Mouse (Mus musculus) spleen, adult 12 weeks (tissue): ENCODE results near the gene Cox4i2.

Experiments used
- DNase-seq: peaks from one replicate; pipeline ENCODE4 v3.0.0; 2022; ENCODE audit warnings: low spot score

Cox4i2 gene

GRCm38 (mm10) chr2:152753944-152754711 lies at the start of gene Cox4i2:
TSS of gene Cox4i2 (plus strand) at chr2:152754173.
- no peak for DNase-seq

- no peak for DNase-seq
Measured at GRCm38 (mm10) chr2:152704256-152704605, 49.7 kb upstream of the Cox4i2 start.

DNA sequence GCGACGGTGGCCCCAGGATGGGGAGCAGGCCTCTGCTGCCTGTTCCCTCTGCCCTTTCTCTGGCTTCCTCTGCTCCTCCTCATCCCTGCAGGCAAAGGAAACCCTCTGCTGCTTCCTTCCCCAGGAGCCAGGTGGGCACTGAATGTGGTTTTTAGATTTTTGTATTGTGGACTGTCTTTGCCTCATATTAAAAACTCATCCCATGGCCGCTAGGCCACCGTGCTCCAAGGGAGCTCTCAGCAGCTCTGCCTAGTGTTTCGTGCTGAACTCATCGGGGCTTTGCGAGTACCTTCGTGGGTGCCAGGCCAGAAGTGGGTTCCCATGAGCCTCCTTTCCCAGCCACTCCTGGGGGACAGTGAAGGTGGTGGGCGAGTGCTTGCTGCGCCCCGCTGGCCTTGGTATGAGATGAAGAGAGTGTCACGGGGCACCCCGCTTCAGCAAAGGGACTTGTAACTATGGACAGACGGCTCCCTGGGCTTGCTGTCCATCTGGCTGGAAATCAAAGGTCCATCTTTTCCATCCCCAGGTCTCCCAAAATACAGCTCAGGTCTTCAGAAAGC lies 49.1 kb upstream of the Cox4i2 start:
- DNase-seq, result no peak

DNA sequence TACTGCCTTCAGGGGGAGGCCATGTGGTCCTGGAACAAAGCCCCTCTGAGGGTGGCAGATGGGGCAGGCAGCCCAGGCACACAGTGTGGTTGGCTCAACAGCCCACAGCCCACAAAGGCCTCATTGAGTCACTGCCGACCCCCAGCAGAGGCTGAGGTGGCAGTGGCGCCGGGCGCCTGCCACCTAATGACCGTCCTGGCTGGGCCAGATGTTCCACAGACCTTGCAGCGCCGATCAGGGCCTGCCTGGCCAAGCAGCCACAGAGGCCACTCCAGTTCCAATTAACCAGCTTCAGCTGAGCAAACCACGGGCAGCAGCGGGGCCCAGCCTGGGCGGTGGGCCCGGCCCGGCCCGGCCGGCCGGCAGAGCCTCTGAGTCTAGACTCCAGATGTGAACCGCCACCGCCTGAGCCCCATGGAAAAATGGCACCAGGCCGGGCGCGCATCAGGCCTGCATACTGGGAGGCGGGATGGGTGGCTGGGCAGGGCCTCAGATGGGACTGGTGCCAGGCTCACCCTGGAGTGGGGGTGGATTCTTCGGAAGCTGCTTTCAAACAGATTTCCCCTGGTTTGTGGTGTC lies 47.9 kb upstream of the Cox4i2 start:
- no peak for DNase-seq

DNA sequence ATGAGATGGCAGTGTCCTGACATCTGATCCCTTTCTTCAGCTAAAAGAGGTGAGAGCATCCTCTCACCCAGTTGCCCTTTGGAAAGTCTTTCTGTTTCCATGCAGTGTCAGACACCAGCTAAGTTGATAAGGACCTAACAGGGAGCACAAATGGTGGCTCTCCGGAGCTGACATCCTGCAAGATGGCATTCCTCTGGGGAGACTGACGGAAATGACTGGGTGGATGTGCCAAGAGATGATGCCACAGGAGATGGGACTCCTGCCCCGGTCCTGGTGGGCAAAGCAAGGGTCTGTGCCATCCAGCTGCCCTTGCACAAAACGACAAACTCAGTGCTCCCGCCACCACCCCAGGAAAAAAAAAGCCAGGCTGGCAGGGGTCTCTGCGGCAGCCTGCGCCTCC lies 46.8 kb upstream of the Cox4i2 start:
- no peak for DNase-seq

DNA sequence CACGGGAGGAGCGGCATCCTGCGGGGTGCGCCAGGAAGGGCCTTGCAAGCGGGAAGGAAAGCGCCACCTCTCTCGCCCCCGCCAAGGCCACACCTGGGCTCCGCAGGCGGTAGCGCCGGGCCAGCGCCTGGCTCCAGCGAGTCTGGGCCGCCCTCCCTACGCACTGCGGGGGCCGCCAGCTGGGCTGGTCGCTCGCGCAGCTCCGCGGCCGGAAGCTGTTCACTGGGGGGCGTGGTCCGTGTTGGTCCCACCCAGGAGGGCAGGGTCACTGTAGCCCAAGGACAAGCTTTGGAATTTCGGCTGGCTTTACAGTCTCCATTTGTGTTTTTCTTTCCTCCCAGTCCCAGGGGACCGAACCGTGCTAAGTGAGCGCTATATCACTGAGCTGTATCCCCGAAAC lies 46.3 kb upstream of the Cox4i2 start:
- no peak for DNase-seq

DNA sequence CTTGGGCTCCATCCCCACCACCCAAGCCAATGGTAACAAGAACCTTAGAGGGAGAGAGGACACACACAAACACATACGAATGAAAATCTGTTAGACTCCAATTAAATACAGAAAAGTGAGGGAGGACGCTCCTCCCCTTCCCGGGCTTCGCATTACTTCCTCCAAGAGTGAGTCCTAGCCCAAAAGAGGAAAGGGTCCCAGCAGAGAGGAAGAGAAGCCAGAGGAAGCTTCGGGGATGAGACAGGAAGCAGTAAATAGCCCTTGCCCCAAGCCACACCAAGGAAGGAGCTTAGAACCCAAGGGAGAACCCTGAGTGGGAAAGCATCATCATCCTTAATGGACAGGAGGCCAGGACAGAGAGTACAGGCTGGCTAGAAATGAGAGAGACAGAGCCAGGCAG lies 44.9 kb upstream of the Cox4i2 start:
- no peak for DNase-seq

DNA sequence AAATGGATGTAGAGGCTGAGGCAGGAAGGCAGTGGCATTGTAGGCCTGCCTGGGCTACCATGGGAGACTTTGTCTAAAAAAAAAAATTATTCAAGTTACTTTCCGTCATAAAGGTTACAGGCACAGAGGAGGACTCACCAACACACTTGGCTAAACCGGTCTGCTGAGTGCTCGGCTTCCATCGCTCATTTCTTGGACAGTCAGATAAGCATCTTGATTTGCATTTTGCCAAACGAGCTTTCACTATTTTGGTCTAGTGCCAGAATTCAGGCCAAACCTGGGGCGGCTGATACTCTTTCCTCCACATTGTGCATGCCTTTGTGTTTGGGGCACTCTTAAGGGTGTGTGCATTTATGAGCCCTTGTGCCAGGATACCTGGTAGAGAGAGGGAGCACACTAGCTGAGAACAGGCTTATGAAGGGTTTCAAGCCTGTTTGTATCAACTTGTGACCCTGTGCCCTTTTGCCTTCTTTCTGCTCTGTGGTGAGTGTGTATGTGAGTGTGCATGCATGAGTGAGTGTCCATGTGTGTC lies 37.7 kb upstream of the Cox4i2 start:
- DNase-seq, result no peak

- no peak for DNase-seq
Measured at GRCm38 (mm10) chr2:152717652-152718051, 36.3 kb upstream of the Cox4i2 start.

DNA sequence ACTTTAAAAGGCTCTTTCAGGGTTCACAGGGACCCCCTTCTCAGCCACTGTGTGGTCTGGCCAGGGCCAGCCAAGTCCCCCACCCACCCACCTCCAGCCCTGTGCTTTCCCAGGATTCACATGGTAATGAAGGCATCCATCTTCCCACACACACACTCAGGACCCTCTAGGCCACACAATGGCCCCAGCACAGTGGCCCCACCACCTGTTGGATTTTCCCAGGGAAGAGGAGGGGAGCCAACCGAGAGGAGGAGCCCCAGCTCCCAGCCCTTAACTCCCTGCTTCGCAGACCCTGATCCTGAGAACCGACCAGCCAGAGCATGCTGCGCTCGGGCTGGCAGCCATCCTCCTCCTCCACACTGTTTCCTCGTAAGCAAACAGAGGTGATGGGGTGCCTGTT lies 35.9 kb upstream of the Cox4i2 start:
- no peak for DNase-seq

GRCm38 (mm10) chr2:152723651-152724331 lies 30.2 kb upstream of the Cox4i2 start:
- DNase-seq, result no peak

- DNase-seq, result no peak
Measured at GRCm38 (mm10) chr2:152724332-152724723, 29.6 kb upstream of the Cox4i2 start.

GRCm38 (mm10) chr2:152725178-152725750 lies 28.7 kb upstream of the Cox4i2 start:
- DNase-seq, result no peak

GRCm38 (mm10) chr2:152726213-152726612 lies 27.8 kb upstream of the Cox4i2 start:
- DNase-seq, result no peak

DNA sequence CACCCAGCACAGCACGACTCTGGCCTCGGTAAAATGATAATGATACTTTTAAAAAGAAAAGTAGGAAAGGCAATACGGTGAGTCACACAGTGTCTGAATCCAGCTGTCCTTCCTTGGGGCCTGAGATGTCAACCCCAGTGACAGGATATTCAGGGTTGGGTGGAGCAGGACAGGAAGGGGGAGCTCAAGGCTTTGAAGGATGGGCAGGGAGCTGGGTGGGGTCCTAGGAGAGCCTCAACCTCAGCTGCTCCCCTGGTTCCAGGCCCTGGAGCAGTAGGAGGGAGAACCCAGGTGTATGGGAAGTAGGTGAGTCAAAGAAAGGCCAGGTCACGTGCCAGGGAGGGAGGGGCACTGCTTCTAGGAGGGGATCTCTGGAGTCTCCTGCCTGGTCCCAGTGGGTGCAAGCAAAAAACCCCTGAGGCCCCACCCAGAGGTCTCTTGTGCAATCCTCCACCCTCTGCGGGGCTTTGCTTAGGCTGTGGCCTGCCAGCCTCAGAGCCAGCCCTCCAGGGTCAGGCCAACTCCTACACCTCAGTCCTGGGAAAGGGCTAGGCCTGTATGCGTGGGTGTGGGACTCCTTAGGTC lies 27.1 kb upstream of the Cox4i2 start:
- no peak for DNase-seq

- DNase-seq, result no peak
Measured at GRCm38 (mm10) chr2:152727795-152728510, 26.0 kb upstream of the Cox4i2 start.

- DNase-seq, result no peak
Measured at GRCm38 (mm10) chr2:152728594-152728993, 25.4 kb upstream of the Cox4i2 start.

- no peak for DNase-seq
Measured at GRCm38 (mm10) chr2:152729013-152729635, 24.8 kb upstream of the Cox4i2 start.

- DNase-seq, result no peak
Measured at GRCm38 (mm10) chr2:152729636-152730020, 24.3 kb upstream of the Cox4i2 start.

GRCm38 (mm10) chr2:152733201-152733600 lies 20.8 kb upstream of the Cox4i2 start:
- no peak for DNase-seq

DNA sequence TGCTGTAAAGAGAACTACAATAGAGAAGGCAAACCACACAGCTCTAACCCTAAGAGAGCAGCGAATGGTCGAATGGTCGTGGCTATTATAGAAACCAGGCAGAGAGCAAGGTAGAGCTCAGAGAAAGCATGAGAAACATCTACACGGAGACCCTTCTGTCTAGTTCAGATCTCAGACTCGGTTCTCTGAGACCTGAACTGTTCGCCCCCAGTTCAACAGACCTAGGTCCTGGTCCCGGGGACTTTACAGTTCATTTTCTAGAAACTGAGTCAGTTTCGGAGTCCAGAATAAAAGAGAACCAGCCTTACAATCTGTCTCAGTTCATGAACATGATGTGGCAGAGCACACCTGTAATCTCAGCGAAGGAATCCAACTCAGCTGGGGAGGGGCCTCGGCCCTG lies 19.5 kb upstream of the Cox4i2 start:
- DNase-seq, result no peak
